Mouse (Mus musculus): ENCODE measurements around the gene Notch1.

Notch1 gene

GRCm38 (mm10) chr2:26480911-26481310, 35.6 kb downstream of the Notch1 start:
- DNase-seq (ENCODE audit: low spot score): no peak

- DNase-seq (ENCODE audit: low spot score): peak; percentile 36
These were observed 37.7 kb downstream of the Notch1 start for GRCm38 (mm10) chr2:26478685-26479205.

GRCm38 (mm10) chr2:26477911-26478310, 38.6 kb downstream of the Notch1 start:
- DNase-seq (ENCODE audit: low spot score): no peak

- DNase-seq (ENCODE audit: low spot score): peak; percentile 20
These were observed 40.7 kb downstream of the Notch1 start for GRCm38 (mm10) chr2:26475505-26476430.

- peak; percentile 21 for DNase-seq (ENCODE audit: low spot score)
These were observed 41.5 kb downstream of the Notch1 start for GRCm38 (mm10) chr2:26474789-26475504.

GRCm38 (mm10) chr2:26472312-26473090, 44.0 kb downstream of the Notch1 start:
- no peak for DNase-seq (ENCODE audit: low spot score)

GRCm38 (mm10) chr2:26471652-26472285, 44.7 kb downstream of the Notch1 start:
- no peak for DNase-seq (ENCODE audit: low spot score)

- no peak for DNase-seq (ENCODE audit: low spot score)
These were observed 45.5 kb downstream of the Notch1 start for GRCm38 (mm10) chr2:26470967-26471366.

GRCm38 (mm10) chr2:26468376-26468775, 48.1 kb downstream of the Notch1 start:
- no peak for DNase-seq (ENCODE audit: low spot score)

- no peak for DNase-seq (ENCODE audit: low spot score)
These were observed 53.1 kb downstream of the Notch1 start for GRCm38 (mm10) chr2:26463412-26463811.

GRCm38 (mm10) chr2:26462980-26463379, 53.5 kb downstream of the Notch1 start:
- no peak for DNase-seq (ENCODE audit: low spot score)

GRCm38 (mm10) chr2:26461667-26462066, 54.8 kb downstream of the Notch1 start:
- no peak for DNase-seq (ENCODE audit: low spot score)

GRCm38 (mm10) chr2:26460837-26461236, 55.6 kb downstream of the Notch1 start:
- no peak for DNase-seq (ENCODE audit: low spot score)

- DNase-seq (ENCODE audit: low spot score): no peak
These were observed 56.3 kb downstream of the Notch1 start for GRCm38 (mm10) chr2:26460097-26460646.

- no peak for DNase-seq (ENCODE audit: low spot score)
These were observed 57.0 kb downstream of the Notch1 start for GRCm38 (mm10) chr2:26459478-26459877.

- DNase-seq (ENCODE audit: low spot score): peak; percentile 35
These were observed 57.9 kb downstream of the Notch1 start for GRCm38 (mm10) chr2:26458402-26459124.

GRCm38 (mm10) chr2:26449121-26450060, 67.1 kb downstream of the Notch1 start:
- peak; percentile 91 for DNase-seq (ENCODE audit: low spot score)

- DNase-seq (ENCODE audit: low spot score): no peak
These were observed 69.0 kb downstream of the Notch1 start for GRCm38 (mm10) chr2:26447451-26447850.

GRCm38 (mm10) chr2:26446671-26447070, 69.8 kb downstream of the Notch1 start:
- no peak for DNase-seq (ENCODE audit: low spot score)
